Mouse (Mus musculus): ENCODE results near the gene Apoa2.
A peak's percentile ranks its signal among the peaks of the same experiment; 100 is the strongest.

The Apoa2 gene

DNA sequence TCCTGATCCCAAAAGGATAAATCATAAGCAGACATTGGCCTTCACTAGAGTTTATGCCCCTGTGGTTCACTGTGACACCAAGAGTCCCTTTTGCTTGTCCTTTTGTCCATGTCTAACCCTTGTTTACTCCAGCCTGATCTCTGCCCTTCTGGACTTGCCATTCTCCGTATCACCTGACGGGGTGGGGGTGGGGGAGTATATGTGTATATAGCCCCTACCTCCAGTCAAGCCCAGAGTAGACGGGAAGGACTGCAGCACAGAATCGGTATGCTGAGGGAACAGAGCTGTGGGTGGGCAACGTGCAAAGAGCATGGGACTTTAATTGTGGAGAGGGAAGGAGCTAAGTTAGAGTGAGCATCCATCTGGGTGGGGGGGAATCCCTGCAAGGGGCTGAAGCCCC lies at the start of gene Apoa2:
Gene Apoa2, plus strand, starts transcription at position 198 of the 400 bp plus-strand sequence.
- no peak for DNase-seq

DNA sequence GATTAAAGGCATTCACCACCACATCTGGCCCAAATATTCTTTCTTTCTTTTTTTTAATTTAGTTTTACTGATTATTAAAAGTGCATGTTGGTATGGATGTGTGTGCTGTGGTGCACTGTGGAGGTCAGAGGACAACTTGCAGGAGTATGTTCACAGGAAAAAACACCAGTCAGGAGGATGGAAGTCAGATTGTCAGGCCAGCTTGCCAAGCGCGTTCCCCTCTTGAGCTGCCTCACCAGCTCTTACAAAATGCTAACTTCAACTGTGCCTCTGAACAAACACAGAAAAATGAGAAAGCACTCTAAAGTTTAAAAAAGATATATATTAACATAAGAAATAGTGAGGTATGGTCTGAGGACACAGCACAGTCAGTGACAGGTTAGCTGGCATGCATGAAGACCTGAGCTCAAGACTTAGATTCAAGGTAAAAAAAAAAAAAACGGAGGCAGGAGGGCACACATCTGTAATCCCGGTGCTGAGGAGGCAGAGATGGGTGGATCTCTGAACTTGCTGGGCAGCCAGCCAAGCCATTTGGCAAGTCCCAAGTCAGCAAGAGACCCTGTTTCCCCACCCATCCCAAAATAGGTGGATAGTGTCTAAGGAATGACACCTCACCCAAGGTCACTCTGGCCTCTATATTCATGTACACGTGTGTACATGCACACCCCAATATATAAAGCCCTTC lies 45.2 kb upstream of the Apoa2 start:
- DNase-seq: no peak

DNA sequence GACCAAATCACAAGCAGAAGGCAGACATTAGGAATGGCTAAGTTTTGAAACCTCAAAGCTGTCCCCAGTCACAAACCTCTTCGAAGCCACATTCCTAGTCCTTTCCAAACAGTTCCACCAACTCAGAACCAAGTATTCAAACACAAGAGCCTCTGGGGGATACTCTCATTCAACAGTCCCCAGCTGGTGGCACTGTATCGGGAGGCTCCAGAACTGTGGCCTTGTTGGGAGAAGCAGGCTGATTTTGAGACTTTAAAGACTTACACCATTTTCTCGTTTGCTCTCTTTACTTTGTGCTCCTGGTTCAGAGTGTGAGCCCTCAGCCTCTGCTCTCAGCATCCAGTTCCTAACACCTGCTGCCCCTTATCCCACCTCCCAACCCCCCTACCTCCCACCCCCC lies 41.8 kb upstream of the Apoa2 start:
- DNase-seq: no peak

GRCm38 (mm10) chr1:171183620-171184019 lies 41.2 kb upstream of the Apoa2 start:
- DNase-seq: no peak

DNA sequence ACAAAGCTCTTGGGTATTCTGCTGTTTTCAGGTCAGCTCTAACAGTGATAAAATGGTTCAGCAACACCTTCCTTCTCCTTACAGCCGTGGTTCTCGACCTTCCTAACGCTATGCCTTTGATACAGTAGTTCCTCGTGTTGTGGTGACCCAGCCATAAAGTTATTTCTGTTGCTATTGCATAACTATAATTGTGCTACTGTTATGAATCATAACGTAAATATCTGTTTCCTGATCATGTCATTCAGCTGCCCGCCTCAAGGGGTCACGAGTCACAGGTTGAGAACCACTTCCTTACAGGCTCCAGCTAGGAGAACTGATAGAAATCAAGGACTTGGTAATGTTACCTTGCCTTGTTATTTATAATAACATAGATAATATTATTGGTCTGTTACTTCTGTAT lies 40.5 kb upstream of the Apoa2 start:
- no peak for DNase-seq

DNA sequence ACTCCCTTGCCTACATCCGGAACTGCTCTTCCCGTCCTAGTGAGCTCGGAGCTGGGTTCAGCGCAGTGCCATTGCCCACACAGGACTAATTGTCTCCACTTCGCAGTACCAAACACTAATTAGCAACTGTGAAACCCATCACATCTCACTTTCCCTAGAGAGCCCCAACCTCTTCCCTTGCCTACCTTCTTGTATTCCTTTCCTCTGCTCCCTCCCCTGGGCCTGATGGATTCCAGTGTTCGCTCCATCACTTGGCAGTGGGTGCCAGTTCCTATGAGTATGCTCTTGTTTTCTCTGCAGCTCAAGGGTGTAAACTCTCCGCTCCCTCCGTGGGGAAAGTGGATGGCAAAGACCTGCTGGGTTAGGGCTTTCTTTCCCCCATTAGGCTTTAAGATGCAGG lies 39.2 kb upstream of the Apoa2 start:
- DNase-seq: no peak

DNA sequence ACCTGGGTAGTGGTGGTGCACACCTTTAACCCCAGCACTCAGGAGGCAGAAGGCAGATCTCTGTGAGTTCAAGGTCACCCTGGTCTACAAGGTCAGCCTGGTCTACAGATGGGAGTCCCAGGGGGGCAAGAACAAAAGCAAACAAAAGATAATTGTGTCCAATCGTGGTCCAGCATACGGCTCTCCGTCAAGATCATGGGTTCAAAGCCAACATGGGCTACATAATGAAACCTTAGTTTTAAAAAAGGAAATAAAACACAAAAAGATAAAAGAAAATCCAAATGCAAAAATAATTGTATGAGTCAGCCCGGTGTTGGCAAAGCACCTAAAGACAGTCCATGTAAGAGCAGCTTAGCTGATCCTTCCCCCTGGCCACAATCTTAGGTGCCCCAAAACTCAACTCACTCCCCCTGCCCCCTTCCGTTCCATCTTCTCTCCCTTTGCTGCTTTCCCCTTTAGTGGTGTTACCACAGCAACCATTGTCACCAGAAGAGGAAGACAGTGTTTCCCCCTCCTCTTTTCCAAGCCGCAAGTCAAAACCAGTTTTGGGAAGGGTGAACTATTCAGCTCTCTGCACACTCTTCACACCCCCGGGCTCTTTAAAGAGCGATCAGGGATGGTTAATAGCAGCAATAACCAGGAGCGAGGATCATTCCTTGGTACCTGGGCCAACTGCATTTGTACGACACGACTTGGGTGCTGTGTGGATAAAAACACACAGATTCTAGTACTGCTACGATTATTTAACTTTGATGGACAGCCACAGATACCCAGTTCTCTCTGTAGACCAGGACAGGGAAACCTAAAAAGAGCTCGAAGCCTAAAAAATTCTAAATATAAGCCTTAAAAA lies 36.8 kb upstream of the Apoa2 start:
- no peak for DNase-seq

GRCm38 (mm10) chr1:171189046-171189445 lies 35.8 kb upstream of the Apoa2 start:
- no peak for DNase-seq

DNA sequence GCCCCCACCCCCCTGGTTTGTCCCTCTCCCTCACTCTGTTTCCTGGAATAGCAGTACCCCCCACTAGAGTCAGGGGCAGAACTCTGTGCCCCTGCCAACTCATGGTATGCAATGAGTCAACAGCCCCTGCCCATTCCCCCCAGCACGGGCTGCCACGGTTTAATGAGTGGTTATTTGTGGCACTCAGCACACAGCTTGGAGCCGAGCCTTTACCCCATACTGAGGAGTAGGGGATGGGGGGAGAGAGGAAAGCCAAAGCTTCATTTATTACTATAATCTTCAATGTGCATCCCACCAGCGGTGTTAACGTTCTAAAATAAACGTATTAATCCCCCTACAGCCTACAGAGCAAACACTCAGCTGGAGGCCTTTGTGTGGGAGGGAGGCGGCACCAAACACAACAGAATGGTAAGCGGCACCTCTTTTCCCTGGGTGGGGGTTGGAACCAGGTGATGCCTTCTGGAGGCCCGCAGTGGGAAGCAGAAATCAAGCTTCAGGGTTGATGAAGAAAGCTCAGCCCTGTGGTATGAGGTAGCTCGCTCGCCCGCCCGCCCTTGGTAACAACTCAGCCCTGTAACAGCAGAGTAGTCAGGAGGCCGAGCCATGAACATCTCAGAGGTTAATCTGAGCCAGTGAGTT lies 35.3 kb upstream of the Apoa2 start:
- DNase-seq: no peak

DNA sequence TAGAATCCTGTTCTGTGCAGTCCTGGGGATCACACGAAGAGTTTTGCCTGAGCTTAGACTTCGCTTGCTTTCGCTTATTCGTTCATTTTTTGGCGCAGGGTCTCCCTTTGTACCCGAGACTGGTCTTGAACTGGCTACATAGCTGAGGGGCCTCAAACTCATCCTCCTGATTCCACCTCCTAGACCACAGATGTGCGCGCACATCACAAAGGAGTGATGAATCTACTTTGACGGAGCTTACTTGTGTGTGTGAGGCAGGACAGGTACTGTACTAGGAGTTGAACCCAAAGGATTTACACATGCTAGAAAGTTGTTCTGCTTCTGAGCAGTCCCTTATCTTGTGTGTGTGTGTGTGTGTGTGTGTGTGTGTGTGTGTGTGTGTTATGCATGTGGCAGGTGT lies 34.0 kb upstream of the Apoa2 start:
- no peak for DNase-seq

DNA sequence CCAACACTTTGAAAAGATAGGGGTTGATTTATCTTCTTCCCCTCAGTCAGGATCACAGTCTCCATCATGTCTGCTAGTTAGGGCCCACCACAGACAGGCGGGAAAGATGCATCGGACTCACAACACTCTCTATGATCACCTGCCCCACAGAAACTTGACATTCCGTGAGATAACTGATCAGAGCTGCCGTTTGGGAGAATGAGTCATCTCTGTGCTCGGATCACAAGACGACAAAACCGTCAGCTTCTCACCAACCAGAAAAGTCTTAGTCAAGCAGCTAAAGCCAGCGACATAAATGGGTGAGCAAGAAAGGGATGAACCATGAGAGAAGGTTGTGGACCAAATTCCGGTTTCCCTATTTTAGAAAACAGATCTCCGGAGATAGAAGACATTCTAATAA lies 32.6 kb upstream of the Apoa2 start:
- no peak for DNase-seq

DNA sequence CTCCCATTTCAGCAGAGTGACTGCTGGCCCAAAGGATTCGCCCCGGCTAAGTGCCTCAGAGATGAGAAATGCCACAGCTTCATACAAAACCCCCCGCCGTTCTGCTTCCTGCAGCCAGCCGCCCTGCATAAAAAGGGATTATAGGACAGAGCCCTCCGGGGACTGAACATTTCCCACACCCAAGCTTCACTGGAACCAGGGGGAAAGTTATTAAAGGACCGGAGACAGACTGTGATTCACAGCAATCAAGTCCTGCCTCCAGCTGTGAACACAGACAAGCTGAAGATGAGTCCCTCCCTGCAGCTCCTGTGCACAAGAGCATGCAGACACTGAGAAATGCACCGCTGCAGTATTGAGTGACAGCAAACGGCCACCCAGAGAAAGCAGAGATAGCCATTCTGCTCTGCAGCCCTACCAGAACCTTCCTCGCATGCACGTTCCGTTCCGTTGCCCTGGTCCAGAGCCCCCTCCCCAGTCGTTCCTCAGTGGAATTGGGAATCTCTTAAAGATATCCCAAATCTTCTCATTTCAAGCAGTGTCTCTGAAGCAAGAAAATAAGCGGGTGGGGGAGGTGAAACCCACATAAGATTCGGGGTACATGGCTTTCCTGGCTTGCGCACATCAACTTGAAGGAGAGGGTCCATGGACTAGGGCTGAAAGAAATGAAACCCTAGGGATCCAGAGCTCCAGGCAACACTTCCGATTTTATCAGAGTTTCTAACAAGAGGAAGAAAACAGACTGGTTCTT lies 31.6 kb upstream of the Apoa2 start:
- DNase-seq: no peak

GRCm38 (mm10) chr1:171193911-171194830 lies 30.7 kb upstream of the Apoa2 start:
- no peak for DNase-seq

DNA sequence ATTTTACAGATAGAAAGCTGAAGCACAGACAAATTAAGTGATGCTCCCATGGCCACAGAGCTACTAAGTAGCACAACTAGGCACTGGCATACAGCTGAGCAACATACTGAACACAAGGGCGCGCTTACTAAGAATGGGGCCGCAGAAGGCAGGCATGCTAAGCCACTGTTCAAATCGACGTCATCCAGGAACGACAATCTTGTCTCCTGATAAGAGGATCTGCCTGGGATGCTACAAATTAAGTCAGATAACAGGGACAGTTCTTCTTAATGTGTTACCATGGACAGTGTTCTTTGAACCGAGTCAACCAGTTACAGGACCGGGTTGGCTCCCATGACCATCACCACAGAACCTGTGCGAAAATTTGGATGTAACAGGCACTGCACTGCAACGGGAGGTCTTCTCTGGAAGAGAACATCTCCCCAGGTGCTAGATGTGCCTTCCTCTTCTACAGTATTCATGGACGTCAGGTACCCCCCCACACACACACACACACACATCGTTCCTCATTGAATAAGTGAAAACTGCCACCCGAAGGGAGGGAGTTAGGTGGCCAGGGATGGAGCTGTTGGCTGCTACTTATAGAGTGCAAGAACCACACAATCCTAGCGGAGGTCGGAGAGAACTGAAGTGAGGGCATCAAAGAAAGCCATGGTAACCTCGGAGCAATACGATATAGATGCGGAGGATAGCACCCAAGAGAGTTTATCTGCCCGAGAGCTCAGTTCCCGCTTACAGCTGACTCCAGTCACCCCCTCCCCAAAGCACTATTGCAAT lies 29.6 kb upstream of the Apoa2 start:
- DNase-seq: no peak

GRCm38 (mm10) chr1:171195887-171196397 lies 28.9 kb upstream of the Apoa2 start, which contains the start of gene Pcp4l1:
Gene Pcp4l1, minus strand, starts transcription at chr1:171196268.
- peak; percentile 39 for DNase-seq

GRCm38 (mm10) chr1:171199532-171199931 lies 25.3 kb upstream of the Apoa2 start:
- no peak for DNase-seq

GRCm38 (mm10) chr1:171200769-171201168 lies 24.1 kb upstream of the Apoa2 start:
- no peak for DNase-seq

GRCm38 (mm10) chr1:171203471-171204248 lies 21.2 kb upstream of the Apoa2 start:
- DNase-seq: no peak

GRCm38 (mm10) chr1:171204249-171204644 lies 20.6 kb upstream of the Apoa2 start:
- no peak for DNase-seq

Measured in kidney, adult 18-20 months (tissue).